Mouse (Mus musculus) induced T-regulatory cell, adult 2 months (primary cell): ENCODE data around the gene Spo11.
A peak's percentile ranks its signal among the peaks of the same experiment; 100 is the strongest.

Source experiments
- DNase-seq: peaks from one replicate; pipeline ENCODE4 v3.0.0-alpha.2; 2012; ENCODE audit warnings: low read depth

Spo11 gene

DNA sequence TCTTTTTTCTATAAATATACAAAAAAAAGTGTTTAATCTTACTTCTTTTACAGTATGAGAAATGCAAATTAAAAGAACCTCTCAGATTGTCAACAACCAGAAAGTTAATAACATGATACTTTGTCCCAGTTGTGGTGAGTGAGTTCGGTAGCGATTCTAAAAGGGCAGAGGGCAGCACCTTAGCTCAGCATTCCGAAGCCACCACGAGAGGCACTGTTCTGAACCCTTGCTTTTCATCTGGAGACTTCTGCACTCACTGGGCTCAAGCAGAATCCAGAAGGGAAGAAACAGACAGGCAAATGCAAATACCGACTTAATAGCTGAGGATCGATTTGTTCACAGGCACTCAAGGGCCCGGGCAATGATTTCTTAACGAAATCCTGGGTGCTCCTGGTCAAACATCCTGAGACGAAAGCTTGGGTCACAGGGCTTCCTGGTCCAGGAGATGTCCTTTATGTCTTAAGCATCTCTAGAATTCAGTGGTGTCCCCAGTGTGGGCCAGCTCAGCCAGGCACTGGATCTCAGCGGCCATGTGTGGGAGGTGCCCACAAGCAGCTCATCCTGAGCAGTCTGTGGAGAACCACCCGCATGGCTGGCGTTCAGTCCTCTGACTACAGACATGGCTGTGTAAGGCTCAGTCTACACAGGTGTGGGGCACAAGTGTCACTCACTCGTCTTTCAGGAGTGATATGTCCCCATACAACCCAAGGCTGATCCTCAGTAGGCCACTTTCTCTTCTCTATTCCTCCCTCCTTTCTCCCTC is 18.3 kb upstream of the Spo11 start:
- no peak for DNase-seq

GRCm38 (mm10) chr2:172960350-172960749 is 17.1 kb upstream of the Spo11 start:
- peak; percentile 31 for DNase-seq

DNA sequence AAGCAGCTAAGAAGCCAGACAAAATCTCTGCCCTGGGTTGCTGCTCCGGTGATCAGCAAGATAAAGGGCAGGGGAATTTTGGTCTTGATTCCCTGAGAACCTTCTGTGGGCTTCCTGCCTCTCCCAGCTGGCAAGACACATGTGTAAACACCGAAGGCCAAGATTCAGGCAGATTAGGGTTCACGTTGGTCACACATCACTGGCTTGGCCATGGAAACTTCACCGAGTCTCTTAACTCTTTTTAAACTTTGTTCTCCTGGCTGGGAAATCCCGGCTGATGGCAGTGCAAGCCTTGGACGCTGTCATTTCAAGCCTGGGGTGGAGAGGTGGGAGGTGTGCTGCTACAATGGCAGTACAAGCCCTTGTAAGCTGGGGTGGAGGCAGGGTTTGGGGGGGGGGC is 16.3 kb upstream of the Spo11 start:
- no peak for DNase-seq

GRCm38 (mm10) chr2:172965249-172965648 is 12.3 kb upstream of the Spo11 start:
- no peak for DNase-seq

GRCm38 (mm10) chr2:172966480-172966879 is 11.0 kb upstream of the Spo11 start:
- peak; percentile 38 for DNase-seq

- DNase-seq = no peak
These were observed 5.6 kb upstream of the Spo11 start for GRCm38 (mm10) chr2:172971865-172972264.

GRCm38 (mm10) chr2:172973806-172974565 is 3.5 kb upstream of the Spo11 start:
- DNase-seq = no peak

DNA sequence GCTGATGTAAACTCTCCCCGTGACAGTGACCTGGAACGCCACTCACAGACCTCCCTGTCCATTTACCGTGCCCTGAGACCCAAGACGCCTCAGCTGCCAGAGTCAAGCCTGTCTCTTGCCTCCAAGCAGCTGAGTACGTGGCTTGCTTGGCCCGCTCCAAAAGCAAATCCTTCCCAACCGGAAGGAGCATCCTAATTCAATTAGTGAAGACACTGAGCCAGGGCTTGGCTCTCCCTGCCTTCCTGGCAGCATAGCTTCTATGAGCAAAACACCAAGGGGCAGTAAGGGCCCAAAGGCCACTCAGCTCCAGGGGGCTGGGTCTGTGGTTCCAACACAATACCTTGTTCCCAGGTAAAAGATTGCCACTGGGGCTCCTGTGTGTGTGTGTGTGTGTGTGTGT is 2.8 kb upstream of the Spo11 start:
- DNase-seq = no peak

DNA sequence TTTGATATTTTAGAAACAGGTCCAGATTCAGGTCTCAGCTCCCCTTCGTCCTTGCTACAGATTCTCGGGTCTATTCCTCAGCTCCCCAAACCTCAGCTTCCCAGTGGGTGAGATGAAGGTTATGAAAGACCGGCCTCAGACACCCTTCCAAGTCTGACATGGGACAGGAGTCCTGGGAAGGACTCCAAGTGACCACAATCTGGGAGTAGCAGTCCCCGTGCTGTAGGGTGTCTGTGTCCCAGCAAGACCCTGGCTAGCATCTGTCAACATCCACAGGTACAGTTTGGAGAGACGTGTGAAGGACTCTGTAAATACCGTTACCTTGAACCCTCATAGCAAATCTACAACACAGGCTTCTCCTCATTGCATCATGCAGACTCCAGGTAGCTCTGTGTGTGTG is 2.3 kb upstream of the Spo11 start:
- no peak for DNase-seq

DNA sequence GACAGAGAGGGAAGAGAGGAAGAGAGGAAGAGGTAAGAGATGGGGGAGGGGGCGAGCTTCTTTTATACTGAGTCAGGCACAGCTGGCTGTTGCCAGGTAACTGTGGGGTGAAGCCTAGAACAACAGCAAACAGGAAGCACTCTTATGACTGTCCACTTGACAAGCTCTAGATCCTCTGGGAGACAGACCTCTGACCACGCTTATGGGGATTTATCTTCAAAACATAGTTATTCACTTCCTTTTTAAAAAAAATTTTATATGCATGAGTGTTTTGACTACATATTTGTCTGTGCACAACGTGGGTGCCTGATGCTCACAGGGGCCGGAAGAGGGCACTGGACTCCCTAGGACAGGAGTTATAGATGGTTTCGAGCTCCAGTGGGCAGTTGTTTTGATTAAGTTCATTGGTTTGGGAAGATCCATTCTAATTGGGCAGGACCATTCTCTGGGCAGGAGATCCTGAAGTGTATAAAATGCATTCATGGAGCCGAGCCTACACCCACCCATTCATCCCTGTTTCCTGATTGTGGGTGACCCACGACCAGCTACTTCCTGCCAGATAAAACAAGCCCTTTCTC is 750 bp upstream of the Spo11 start:
- peak; percentile 85 for DNase-seq

GRCm38 (mm10) chr2:172978131-172978633 is 682 bp downstream of the Spo11 start:
- no peak for DNase-seq

DNA sequence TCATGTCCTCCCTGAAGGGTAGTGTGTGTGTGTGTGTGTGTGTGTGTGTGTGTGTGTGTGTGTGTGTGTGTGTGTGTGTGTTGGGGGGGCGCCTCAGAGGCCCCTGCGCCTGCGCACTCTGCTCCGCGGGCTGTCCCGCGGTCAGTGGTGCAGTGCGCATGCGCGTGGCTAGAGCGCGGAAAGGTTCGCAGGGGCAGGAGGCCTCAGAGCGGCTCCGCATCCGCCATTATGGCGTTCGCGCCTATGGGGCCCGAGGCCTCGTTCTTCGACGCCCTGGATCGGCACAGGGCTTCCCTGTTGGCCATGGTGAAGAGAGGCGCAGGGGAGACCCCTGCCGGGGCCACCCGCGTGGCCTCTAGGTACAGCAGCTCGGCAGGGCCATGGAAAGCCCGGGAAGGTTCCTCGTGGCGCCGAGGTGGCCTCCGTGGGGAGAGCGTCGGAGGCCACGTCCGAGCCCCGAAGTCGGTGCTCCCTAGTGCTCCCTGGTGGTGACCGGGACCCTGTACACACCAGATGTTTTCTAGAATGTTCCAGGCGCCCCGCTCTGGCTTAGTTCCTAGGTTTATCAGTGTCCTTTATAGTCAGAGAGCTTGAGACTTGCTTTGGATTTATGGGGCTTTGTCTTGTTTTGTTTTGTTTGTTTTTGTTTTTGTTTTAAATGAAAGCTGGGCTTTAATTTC is 2.3 kb downstream of the Spo11 start:
- DNase-seq = no peak

DNA sequence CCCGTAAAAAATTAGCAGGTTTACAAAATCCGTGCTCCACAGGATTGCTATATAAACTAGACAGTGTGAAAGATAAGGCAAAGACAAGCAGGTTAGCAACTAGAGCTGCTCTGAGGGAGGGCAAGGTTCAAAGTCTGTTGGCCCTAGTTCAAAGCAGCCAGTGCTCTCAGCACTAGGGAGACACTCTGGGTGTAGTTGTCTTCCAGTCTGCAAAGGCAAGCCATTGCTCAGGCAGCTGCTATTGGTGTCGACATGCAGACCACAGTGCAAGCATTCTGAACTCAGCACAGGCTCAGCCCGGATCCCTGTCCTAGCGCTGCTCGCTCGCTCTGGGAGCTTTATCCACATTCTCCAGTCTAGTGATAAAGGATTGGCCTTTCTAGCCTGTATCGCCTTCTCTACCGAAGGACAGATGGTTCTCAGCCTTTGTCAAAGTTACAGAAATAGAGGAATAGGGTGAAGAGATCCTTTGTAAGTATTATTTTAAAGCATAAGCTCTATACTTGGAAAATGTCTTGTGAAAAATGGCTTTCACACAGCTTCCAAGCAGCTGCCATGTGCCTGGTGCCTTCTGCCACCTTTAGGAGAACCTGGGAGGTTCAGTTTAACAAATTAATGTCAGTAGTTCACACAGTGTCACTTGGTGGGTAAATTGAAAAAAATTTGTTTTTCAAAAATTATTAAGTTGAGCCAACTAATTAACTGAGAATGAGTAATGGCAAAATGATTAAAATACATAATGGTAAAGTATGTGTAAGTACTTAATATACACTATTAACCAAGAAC is 5.5 kb downstream of the Spo11 start:
- DNase-seq = no peak

GRCm38 (mm10) chr2:172990161-172990560 is 12.7 kb downstream of the Spo11 start:
- no peak for DNase-seq

DNA sequence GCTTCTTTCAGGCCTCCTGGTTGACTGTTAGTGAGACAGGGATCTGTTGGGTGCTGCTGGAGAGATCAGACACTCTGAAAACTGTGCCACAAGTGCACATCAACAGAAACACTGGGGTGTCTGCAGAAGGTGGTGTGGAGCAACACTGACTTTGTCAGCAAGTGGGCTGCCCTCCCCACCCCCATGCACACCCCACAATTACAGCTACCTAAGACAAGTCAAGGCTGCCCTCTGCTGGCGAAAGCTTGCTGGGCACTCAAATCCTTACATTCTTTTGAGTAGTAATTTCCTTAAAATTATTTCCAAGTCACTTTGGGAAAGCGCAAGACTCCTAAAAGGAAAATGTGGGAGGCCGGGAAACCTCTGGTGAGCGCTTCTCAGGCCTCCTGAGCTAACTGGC is 18.7 kb downstream of the Spo11 start:
- peak; percentile 88 for DNase-seq

DNA sequence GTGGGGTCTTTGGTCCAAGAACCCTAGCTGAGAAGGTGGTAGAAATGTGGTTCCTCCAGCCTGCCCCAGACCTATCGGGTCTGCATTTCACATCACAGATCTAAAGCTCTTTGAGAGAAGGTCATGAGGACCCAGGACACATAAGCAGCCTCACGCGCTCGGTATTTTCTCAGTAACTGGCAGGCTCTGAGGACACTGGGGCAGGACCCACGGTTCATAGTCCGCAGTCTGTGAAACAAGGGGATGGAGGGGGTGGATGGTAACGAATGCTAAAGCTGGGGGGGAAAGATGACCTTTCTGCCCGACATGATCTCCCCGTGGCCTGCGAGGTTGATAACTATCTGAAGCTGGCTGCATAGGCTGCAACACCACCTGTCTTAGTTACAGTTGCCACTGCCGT is 20.2 kb downstream of the Spo11 start:
- no peak for DNase-seq

GRCm38 (mm10) chr2:172998478-172998877 is 21.0 kb downstream of the Spo11 start:
- no peak for DNase-seq

DNA sequence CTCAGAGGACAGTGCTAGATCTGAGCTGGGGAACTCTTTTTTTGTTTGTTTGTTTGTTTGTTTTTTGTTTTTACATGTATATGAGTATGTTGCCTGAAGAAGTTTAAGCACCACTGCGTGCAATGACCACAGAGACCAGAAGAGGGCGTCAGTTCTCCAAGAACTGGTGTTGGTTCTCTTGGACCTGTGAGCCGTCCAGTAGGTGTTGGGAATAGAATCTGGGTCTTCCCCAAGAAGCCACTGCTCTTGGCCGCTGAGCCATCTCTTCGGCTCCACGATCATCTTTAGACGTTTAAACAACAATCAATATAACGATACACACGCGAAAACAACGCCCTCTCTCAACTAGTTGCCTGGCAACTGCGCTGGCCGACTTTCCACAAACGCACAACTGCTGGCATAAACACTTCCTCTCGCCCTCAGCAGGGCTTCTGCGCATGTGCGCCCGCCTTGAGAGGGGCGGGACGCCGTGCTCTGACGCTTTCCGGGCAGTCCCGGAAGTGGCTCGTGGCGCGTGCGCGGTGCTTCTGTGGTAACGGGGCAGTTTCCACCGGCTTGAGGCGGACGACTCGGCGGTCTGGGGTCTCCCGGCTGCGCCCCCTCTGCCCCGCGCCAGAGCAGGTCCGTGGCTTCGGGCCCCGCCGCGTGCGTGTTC is 22.3 kb downstream of the Spo11 start, which contains the start of gene Rae1:
TSS of gene Rae1 (plus strand) at position 488 of the 655 bp plus-strand sequence.
- DNase-seq = peak; percentile 100

GRCm38 (mm10) chr2:173000285-173000652 is 22.8 kb downstream of the Spo11 start:
- no peak for DNase-seq

DNA sequence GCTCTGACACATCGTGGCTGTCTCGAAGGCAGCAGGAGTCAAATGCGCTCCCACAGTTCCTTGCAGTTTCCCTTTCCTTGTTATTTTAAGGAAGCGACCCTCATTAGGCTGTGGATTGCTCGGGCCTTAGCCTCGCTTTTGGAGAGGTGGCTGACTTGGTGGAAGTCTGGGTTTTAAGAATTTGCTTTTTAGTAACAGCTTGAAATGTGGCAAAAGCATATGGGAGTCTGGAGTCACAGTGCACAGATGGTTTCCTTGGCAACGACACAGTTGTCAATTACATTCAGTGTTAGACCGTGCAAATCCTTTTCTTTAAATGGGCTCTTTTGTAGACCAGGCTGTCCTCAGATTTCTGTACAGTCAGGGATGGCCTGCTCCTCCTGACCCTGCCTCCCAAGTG is 23.4 kb downstream of the Spo11 start:
- DNase-seq = no peak

DNA sequence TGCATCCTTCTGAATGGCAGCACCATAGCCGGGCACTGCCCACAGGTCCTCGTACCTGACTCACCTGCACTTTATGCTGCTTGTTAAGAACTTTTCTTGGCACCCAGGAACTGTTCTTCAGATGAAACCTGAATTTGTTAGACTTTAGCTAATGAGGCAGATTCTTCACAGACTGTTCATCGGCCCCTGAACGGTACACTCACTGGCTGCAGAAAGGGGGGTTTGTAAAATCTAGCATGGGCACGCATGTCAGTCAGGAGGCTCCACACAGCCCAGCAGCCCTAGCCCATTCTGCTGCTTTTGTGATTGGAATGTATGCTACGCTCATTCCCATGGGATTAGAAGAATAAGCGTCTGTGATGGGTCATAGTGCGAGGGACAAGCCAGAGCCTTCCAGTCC is 26.2 kb downstream of the Spo11 start:
- DNase-seq = no peak
